Mouse (Mus musculus) MEL (cell line): Measurements from ENCODE around the gene Hps5.

Experiments
- CTCF ChIP-seq, 3 experiments: IDR thresholded peaks in 2 of 3; conservative IDR thresholded peaks in 1 of 3; 2 replicates each; pipeline ENCODE4 v1.5.1; 2011 to 2012; ENCODE audit warnings: low read length in 3 of 3, low read depth in 2 of 3, mild to moderate bottlenecking in 2 of 3, improper control_type of control experiment in 1 of 3, inconsistent platforms in 1 of 3, mixed read lengths in 1 of 3, moderate library complexity in 1 of 3; ENCODE audit not compliant: control insufficient read depth in 1 of 3, insufficient read depth in 1 of 3, poor library complexity in 1 of 3, severe bottlenecking in 1 of 3
- E2F4 ChIP-seq: IDR thresholded peaks from 2 replicates; pipeline ENCODE4 v1.6.1; 2011; ENCODE audit warnings: low read depth, low read length, improper control_type of control experiment, borderline replicate concordance
- EP300 ChIP-seq, 2 experiments: IDR thresholded peaks; 2 replicates each; pipeline ENCODE4 v1.6.1; 2011; ENCODE audit warnings: improper control_type of control experiment in 2 of 2, low read length in 2 of 2, low read depth in 1 of 2, mild to moderate bottlenecking in 1 of 2
- GATA1 ChIP-seq: IDR thresholded peaks from 2 replicates; pipeline ENCODE4 v1.6.1; 2011; ENCODE audit warnings: low read depth, low read length, improper control_type of control experiment
- MAFK ChIP-seq: IDR thresholded peaks from 2 replicates; pipeline ENCODE4 v1.6.1; 2011; ENCODE audit warnings: low read depth, mild to moderate bottlenecking, low read length, improper control_type of control experiment, borderline replicate concordance
- POLR2A ChIP-seq, 2 experiments: IDR thresholded peaks; 2 replicates each; pipeline ENCODE4 v1.6.1; 2011 to 2012; ENCODE audit warnings: low read length in 2 of 2, mild to moderate bottlenecking in 2 of 2, control low read depth in 1 of 2, improper control_type of control experiment in 1 of 2, low read depth in 1 of 2, moderate library complexity in 1 of 2; ENCODE audit not compliant: control insufficient read depth in 1 of 2, insufficient read depth in 1 of 2, poor library complexity in 1 of 2
- POLR2AphosphoS2 ChIP-seq: IDR thresholded peaks from 2 replicates; pipeline ENCODE4 v1.6.1; 2011; ENCODE audit warnings: low read length, improper control_type of control experiment
- POLR2AphosphoS5 ChIP-seq: IDR thresholded peaks from 2 replicates; pipeline ENCODE4 v1.6.1; 2012; ENCODE audit warnings: low read depth, borderline replicate concordance, mild to moderate bottlenecking, inconsistent platforms, low read length, moderate library complexity, mixed read lengths
- TCF12 ChIP-seq: IDR thresholded peaks from 2 replicates; pipeline ENCODE4 v1.6.1; 2014; ENCODE audit warnings: low read depth, mild to moderate bottlenecking, inconsistent platforms, low read length, improper control_type of control experiment, moderate library complexity
- UBTF ChIP-seq: IDR thresholded peaks from 2 replicates; pipeline ENCODE4 v1.6.1; 2012; ENCODE audit warnings: low read depth, mild to moderate bottlenecking, inconsistent platforms, low read length, improper control_type of control experiment, moderate library complexity, borderline replicate concordance; ENCODE audit not compliant: insufficient read depth
- USF1 ChIP-seq: IDR thresholded peaks from 2 replicates; pipeline ENCODE4 v1.6.1; 2014; ENCODE audit warnings: low read depth, mild to moderate bottlenecking, inconsistent platforms, low read length, improper control_type of control experiment, moderate library complexity
- ZNF384 ChIP-seq: IDR thresholded peaks from 2 replicates; pipeline ENCODE4 v1.6.1; 2012; ENCODE audit warnings: low read depth, mild to moderate bottlenecking, inconsistent platforms, low read length, improper control_type of control experiment

- no peak for TF ChIP-seq EP300 (IDR thresholded peaks at IDR 0.05; ENCODE audit: low read depth in 1 of 2, low read length in 2 of 2)
- no peak for TF ChIP-seq USF1
- TF ChIP-seq CTCF (IDR thresholded peaks at IDR 0.05 in 2 of 3, conservative IDR thresholded peaks at IDR 0.05 in 1 of 3; ENCODE audit: control insufficient read depth in 1 of 3, insufficient read depth in 1 of 3, low read depth in 2 of 3, low read length in 3 of 3, poor library complexity in 1 of 3, severe bottlenecking in 1 of 3): no peak
- TF ChIP-seq MAFK: no peak
- TF ChIP-seq POLR2A (IDR thresholded peaks at IDR 0.05; ENCODE audit: control insufficient read depth in 1 of 2, insufficient read depth in 1 of 2, low read depth in 1 of 2, low read length in 2 of 2, poor library complexity in 1 of 2): no peak
- TF ChIP-seq GATA1: no peak
- no peak for TF ChIP-seq POLR2AphosphoS2
- TF ChIP-seq POLR2AphosphoS5: no peak
- TF ChIP-seq UBTF: no peak
- no peak for TF ChIP-seq ZNF384
- TF ChIP-seq E2F4: no peak
- TF ChIP-seq TCF12: no peak
Measured at GRCm38 (mm10) chr7:46843576-46843975, 47.7 kb upstream of the Hps5 start.
